Mouse (Mus musculus) fibroblast of lung, adult 2 months (primary cell): ENCODE measurements around the gene Il2ra.
A peak's percentile ranks its signal among the peaks of the same experiment; 100 is the strongest.
"Not testable (repeated sequence)": the region's sequence is repeated elsewhere in the genome, so short reads cannot be mapped to it uniquely, and the experiment has no call there.

Experiments used
- DNase-seq: peaks from one replicate; pipeline ENCODE4 v3.0.0-alpha.2; 2011; ENCODE audit warnings: low read depth

Gene Il2ra

GRCm38 (mm10) chr2:11642451-11642941 is at the start of gene Il2ra:
Gene Il2ra, plus strand, starts transcription at chr2:11642807.
- no peak for DNase-seq

- no peak for DNase-seq
Observed at GRCm38 (mm10) chr2:11596690-11597089, 45.9 kb upstream of the Il2ra start.

- no peak for DNase-seq
Observed at GRCm38 (mm10) chr2:11597906-11598305, 44.7 kb upstream of the Il2ra start.

GRCm38 (mm10) chr2:11601795-11602194 is 40.8 kb upstream of the Il2ra start:
- no peak for DNase-seq

GRCm38 (mm10) chr2:11602506-11603489 is 39.8 kb upstream of the Il2ra start:
- peak; percentile 91 for DNase-seq

- no peak for DNase-seq
Observed at GRCm38 (mm10) chr2:11604053-11604452, 38.6 kb upstream of the Il2ra start, which contains the start of gene Rbm17. Gene Rbm17, minus strand, starts transcription at chr2:11604153.

GRCm38 (mm10) chr2:11604911-11605310 is 37.7 kb upstream of the Il2ra start:
- DNase-seq, result no peak

GRCm38 (mm10) chr2:11606718-11607117 is 35.9 kb upstream of the Il2ra start:
- DNase-seq, result not testable (repeated sequence)

- not testable (repeated sequence) for DNase-seq
Observed at GRCm38 (mm10) chr2:11612939-11613338, 29.7 kb upstream of the Il2ra start.

GRCm38 (mm10) chr2:11616846-11617245 is 25.8 kb upstream of the Il2ra start:
- DNase-seq, result no peak

GRCm38 (mm10) chr2:11619598-11619997 is 23.0 kb upstream of the Il2ra start:
- DNase-seq, result no peak

- DNase-seq, result no peak
Observed at GRCm38 (mm10) chr2:11623173-11623572, 19.4 kb upstream of the Il2ra start.

GRCm38 (mm10) chr2:11623726-11624125 is 18.9 kb upstream of the Il2ra start:
- DNase-seq, result no peak

GRCm38 (mm10) chr2:11625890-11626289 is 16.7 kb upstream of the Il2ra start, which contains the start of gene Gm17490:
Gene Gm17490, minus strand, starts transcription at chr2:11626264.
- DNase-seq, result no peak

GRCm38 (mm10) chr2:11635035-11635434 is 7.6 kb upstream of the Il2ra start:
- no peak for DNase-seq

- no peak for DNase-seq
Observed at GRCm38 (mm10) chr2:11635471-11636137, 7.0 kb upstream of the Il2ra start.

GRCm38 (mm10) chr2:11636138-11636480 is 6.5 kb upstream of the Il2ra start:
- no peak for DNase-seq

GRCm38 (mm10) chr2:11637115-11637514 is 5.5 kb upstream of the Il2ra start:
- DNase-seq, result no peak

- no peak for DNase-seq
Observed at GRCm38 (mm10) chr2:11644057-11644456, 1.4 kb downstream of the Il2ra start.

GRCm38 (mm10) chr2:11645297-11645696 is 2.7 kb downstream of the Il2ra start:
- DNase-seq, result no peak

- no peak for DNase-seq
Observed at GRCm38 (mm10) chr2:11651476-11651875, 8.9 kb downstream of the Il2ra start.

GRCm38 (mm10) chr2:11652196-11652595 is 9.6 kb downstream of the Il2ra start:
- no peak for DNase-seq

GRCm38 (mm10) chr2:11652780-11653179 is 10.2 kb downstream of the Il2ra start:
- no peak for DNase-seq
